10 mouse cellular contexts compared by ENCODE assay signal in genomic region chr2:164142021-164142420, GRCm38 (mm10). TPM values are rescaled to one million over a fixed set of nuclear protein-coding genes. Genes with fewer than 3 reads are reported as not detected.
DNase-seq lines count a peak whose midpoint lies in the region; ATAC-seq lines count a peak whose summit lies in the region.
"Had no signal": no experiment of that assay in that cellular context is flagged by ENCODE, and none has a peak within 500 bp of the region (broad histone marks: within the 10 kb centered on the region; RNA-seq: fewer than 3 reads in every experiment).

No protein-coding gene starts in this region.

- no peaks in the 10 kb centered on the region for H3K36me3 ChIP-seq in limb, embryonic 15.5 days
- H3K36me3 ChIP-seq in liver, embryonic 11.5 days (ENCODE audit: control insufficient read depth, insufficient read depth, low read length) = 0 out of 2 replicates have a peak, but pooled peaks cover 2% of the 10 kb centered on the region

- no peaks in the 10 kb centered on the region for H3K9me3 ChIP-seq in limb, embryonic 15.5 days
- H3K9me3 ChIP-seq in liver, embryonic 11.5 days (ENCODE audit: control insufficient read depth, low read length) = no peaks in the 10 kb centered on the region
- H3K9me3 ChIP-seq: liver, embryonic 15.5 days had no signal

- H3K4me3 ChIP-seq in limb, embryonic 15.5 days = no peak overlapping the region
- H3K4me3 ChIP-seq in liver, embryonic 11.5 days (ENCODE audit: low read depth, low read length) = no peak overlapping the region
- H3K4me3 ChIP-seq: liver, embryonic 15.5 days had no signal

- WGBS in limb, embryonic 15.5 days = 48% methylated on average over 10 of the region's 10 CpGs
- WGBS in liver, embryonic 11.5 days = 76% methylated on average over 10 of the region's 10 CpGs

- H3K27ac ChIP-seq in limb, embryonic 15.5 days = peak overlapping the region; percentile 85
- no peak overlapping the region for H3K27ac ChIP-seq in liver, embryonic 11.5 days (ENCODE audit: low read depth, low read length)
- H3K27ac ChIP-seq: liver, embryonic 15.5 days had no signal

- peak; percentile 22 for DNase-seq in gastrocnemius, postnatal 14 days
- no peak for DNase-seq in gastrocnemius, postnatal 4 days (ENCODE audit: low spot score in 2 of 2)
- peak; percentile 9 for DNase-seq in embryo, embryonic 9.5 days (ENCODE audit: extremely low spot score)
- DNase-seq in heart, postnatal 36 days = peak; percentile 20 to 28
- DNase-seq in liver, embryonic 11.5 days (ENCODE audit: low spot score) = no peak
- DNase-seq in cerebellum, adult 9-11 months = no peak

- no peak overlapping the region for H3K4me2 ChIP-seq in limb, embryonic 15.5 days
- H3K4me2 ChIP-seq in liver, embryonic 11.5 days = no peak overlapping the region
- H3K4me2 ChIP-seq: liver, embryonic 15.5 days had no signal

- no peaks in the 10 kb centered on the region for H3K27me3 ChIP-seq in limb, embryonic 15.5 days
- H3K27me3 ChIP-seq in liver, embryonic 11.5 days (replicated peaks; ENCODE audit: control insufficient read depth, insufficient read depth, low read length) = no peaks in the 10 kb centered on the region
- H3K27me3 ChIP-seq: liver, embryonic 15.5 days had no signal

- H3K9ac ChIP-seq in limb, embryonic 15.5 days = no peak overlapping the region
- H3K9ac ChIP-seq in liver, embryonic 11.5 days (ENCODE audit: low read depth, low read length) = no peak overlapping the region
- H3K9ac ChIP-seq: liver, embryonic 15.5 days had no signal

- ATAC-seq in limb, embryonic 15.5 days (ENCODE audit: insufficient number of reproducible peaks, low FRiP score, low TSS enrichment, low read depth) = no peak
- ATAC-seq in liver, embryonic 11.5 days (replicated peaks; ENCODE audit: low FRiP score) = no peak
- no peak for ATAC-seq in inflammation-experienced regulatory T-cells, adult 6 months

- intact Hi-C loops in gastrocnemius, postnatal 14 days (cut with DNase I; ENCODE audit: low total_unique reads) = no loop called here
- intact Hi-C loops in heart, postnatal 36 days (cut with DNase I) = no loop called here

- peaks cover 37% of the 10 kb centered on the region for H3K4me1 ChIP-seq in limb, embryonic 15.5 days
- H3K4me1 ChIP-seq in liver, embryonic 11.5 days (replicated peaks; ENCODE audit: control insufficient read depth, insufficient read depth, low read length) = no peaks in the 10 kb centered on the region
- H3K4me1 ChIP-seq: liver, embryonic 15.5 days had no signal

RNA-seq across cellular contexts. Expression of gene Kcns1, which starts 28.9 kb away (rescaled TPM):
- total RNA-seq in gastrocnemius, postnatal 14 days (2021) = 1 to 10 TPM; 1.2 to 2.8 TPM
- under 1 TPM; 0.21 to 0.52 TPM for total RNA-seq in gastrocnemius, postnatal 4 days (2021)
- not detected for total RNA-seq in heart, postnatal 36 days (2021)
- polyA plus RNA-seq in limb, embryonic 15.5 days (2015; fragmentation: Nextera tagmentation; extraction: Ambion mirVana) = 2.0 and 3.6 TPM in 2 replicates
- polyA plus RNA-seq in liver, embryonic 11.5 days (2014; fragmentation: Nextera tagmentation; extraction: Ambion mirVana) = 0.06 TPM in 1 of 2 replicates, not detected in the other
- polyA plus RNA-seq in inflammation-experienced regulatory T-cells, adult 6 months (2017; shearing (Covaris generic)) = not detected
- polyA plus RNA-seq: liver, embryonic 15.5 days had no signal

RNA-seq across cellular contexts. Expression of gene Wfdc5, which starts 40.5 kb away (rescaled TPM):
- under 1 TPM; 0.44 to 0.62 TPM for total RNA-seq in gastrocnemius, postnatal 14 days (2021)
- total RNA-seq in gastrocnemius, postnatal 4 days (2021) = not detected
- total RNA-seq in heart, postnatal 36 days (2021) = not detected
- 9.1 and 10.3 TPM in 2 replicates for polyA plus RNA-seq in limb, embryonic 15.5 days (2015; fragmentation: Nextera tagmentation; extraction: Ambion mirVana)
- not detected in 2 replicates for polyA plus RNA-seq in liver, embryonic 11.5 days (2014; fragmentation: Nextera tagmentation; extraction: Ambion mirVana)
- polyA plus RNA-seq in inflammation-experienced regulatory T-cells, adult 6 months (2017; shearing (Covaris generic)) = not detected
- total RNA-seq: ES-E14 had no signal
- polyA plus RNA-seq: liver, embryonic 15.5 days had no signal

RNA-seq across cellular contexts. Expression of gene Wfdc12, which starts 48.4 kb away (rescaled TPM):
- total RNA-seq in gastrocnemius, postnatal 14 days (2021) = not detected
- not detected for total RNA-seq in gastrocnemius, postnatal 4 days (2021)
- not detected for total RNA-seq in heart, postnatal 36 days (2021)
- 0.40 TPM in 1 of 2 replicates, not detected in the other for polyA plus RNA-seq in limb, embryonic 15.5 days (2015; fragmentation: Nextera tagmentation; extraction: Ambion mirVana)
- polyA plus RNA-seq in liver, embryonic 11.5 days (2014; fragmentation: Nextera tagmentation; extraction: Ambion mirVana) = not detected in 2 replicates
- polyA plus RNA-seq in inflammation-experienced regulatory T-cells, adult 6 months (2017; shearing (Covaris generic)) = not detected
- total RNA-seq: ES-E14 had no signal
- polyA plus RNA-seq: liver, embryonic 15.5 days had no signal

RNA-seq across cellular contexts. Expression of gene Wfdc15a, which starts 57.9 kb away (rescaled TPM):
- not detected for total RNA-seq in gastrocnemius, postnatal 14 days (2021)
- total RNA-seq in gastrocnemius, postnatal 4 days (2021) = not detected
- not detected for total RNA-seq in heart, postnatal 36 days (2021)
- polyA plus RNA-seq in limb, embryonic 15.5 days (2015; fragmentation: Nextera tagmentation; extraction: Ambion mirVana) = not detected in 2 replicates
- polyA plus RNA-seq in liver, embryonic 11.5 days (2014; fragmentation: Nextera tagmentation; extraction: Ambion mirVana) = not detected in 2 replicates
- not detected for polyA plus RNA-seq in inflammation-experienced regulatory T-cells, adult 6 months (2017; shearing (Covaris generic))
- polyA plus RNA-seq: liver, embryonic 15.5 days had no signal

Comparison
In these comparisons a context has a peak if more than half of its experiments do, and no peak if none do; other contexts are left out.
1. DNase-seq: peak in gastrocnemius, postnatal 14 days (single experiment), embryo, embryonic 9.5 days (single experiment) and heart, postnatal 36 days (2 of 2); none in gastrocnemius, postnatal 4 days (0 of 2), liver, embryonic 11.5 days (single experiment) and cerebellum, adult 9-11 months (single experiment).